Comparison of ENCODE assay signal across 9 mouse cellular contexts in the genomic region with DNA sequence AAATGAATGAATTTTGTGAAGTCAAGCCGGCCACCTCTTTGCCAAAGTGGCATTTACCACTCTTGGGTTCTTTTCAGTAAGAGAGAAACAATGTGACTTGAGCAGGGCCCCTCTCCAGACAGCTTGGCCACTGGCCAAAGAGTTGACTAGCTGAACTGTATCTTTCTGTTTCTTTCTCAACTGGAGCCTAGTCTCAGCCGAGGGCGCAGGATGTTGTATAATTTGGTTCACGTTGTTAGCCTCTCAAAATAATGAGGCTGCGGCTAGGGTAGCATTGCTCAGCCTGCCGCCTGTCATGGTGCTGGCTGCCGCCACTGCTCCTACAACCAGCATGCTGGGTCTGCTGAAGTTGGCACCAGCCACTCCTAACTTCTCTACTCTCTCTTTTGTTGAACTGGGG.
DNase-seq lines count a peak whose midpoint lies in the region; ATAC-seq lines count a peak whose summit lies in the region.
"Had no signal": no experiment of that assay in that cellular context is flagged by ENCODE, and none has a peak within 500 bp of the region (broad histone marks: within the 10 kb centered on the region; RNA-seq: fewer than 3 reads in every experiment).

No protein-coding gene starts in this region.

- H3K27me3 ChIP-seq in heart, embryonic 14.5 days (ENCODE audit: control insufficient read depth, insufficient read depth, low read length): no peaks in the 10 kb centered on the region
- H3K27me3 ChIP-seq in forebrain, embryonic 16.5 days (replicated peaks; ENCODE audit: control insufficient read depth, insufficient read depth, low read length): no peaks in the 10 kb centered on the region
- H3K27me3 ChIP-seq in liver, embryonic 12.5 days (replicated peaks): no peaks in the 10 kb centered on the region
- H3K27me3 ChIP-seq: liver, embryonic 13.5 days had no signal

- H3K36me3 ChIP-seq in heart, embryonic 14.5 days (ENCODE audit: control insufficient read depth, insufficient read depth, low read length): peaks cover 25% of the 10 kb centered on the region
- H3K36me3 ChIP-seq in forebrain, embryonic 16.5 days (ENCODE audit: control insufficient read depth, insufficient read depth): peaks cover 17% of the 10 kb centered on the region
- H3K36me3 ChIP-seq in liver, embryonic 12.5 days: peaks cover 87% of the 10 kb centered on the region

- no peak overlapping the region for H3K4me3 ChIP-seq in heart, embryonic 14.5 days (ENCODE audit: control insufficient read depth in 1 of 2, insufficient read depth in 1 of 2, low read depth in 1 of 2, low read length in 2 of 2)
- H3K4me3 ChIP-seq in forebrain, embryonic 16.5 days (replicated peaks; ENCODE audit: low read length): no peak overlapping the region
- H3K4me3 ChIP-seq in liver, embryonic 12.5 days: no peak overlapping the region
- H3K4me3 ChIP-seq: liver, embryonic 13.5 days had no signal

- ATAC-seq in heart, embryonic 14.5 days (ENCODE audit: insufficient number of reproducible peaks, insufficient read depth, low FRiP score, low read depth): peak; percentile 49
- ATAC-seq in forebrain, embryonic 16.5 days: peak; percentile 91
- ATAC-seq in liver, embryonic 12.5 days: no peak

- H3K4me1 ChIP-seq in heart, embryonic 14.5 days (ENCODE audit: control insufficient read depth in 2 of 2, insufficient read depth in 2 of 2, low read length in 2 of 2): peaks cover 2 to 13% of the 10 kb centered on the region in 2 experiments
- H3K4me1 ChIP-seq in forebrain, embryonic 16.5 days (replicated peaks; ENCODE audit: control insufficient read depth, insufficient read depth, low read length): peaks cover 53% of the 10 kb centered on the region
- H3K4me1 ChIP-seq in liver, embryonic 12.5 days: peaks cover 17% of the 10 kb centered on the region

- peak overlapping the region; percentile 20 to 39; a peak in 3 of 4 replicates for H3K27ac ChIP-seq in heart, embryonic 14.5 days (replicated peaks in 1 of 2; ENCODE audit: control insufficient read depth in 1 of 2, insufficient read depth in 1 of 2, low read depth in 2 of 2, low read length in 2 of 2)
- H3K27ac ChIP-seq in forebrain, embryonic 16.5 days (ENCODE audit: low read length): peak overlapping the region; percentile 67
- no peak overlapping the region for H3K27ac ChIP-seq in liver, embryonic 12.5 days
- H3K27ac ChIP-seq: liver, embryonic 13.5 days had no signal

- intact Hi-C loops in left cerebral cortex, postnatal 10 days (cut with DNase I): no loop called here

- 21% methylated on average over 7 of the region's 7 CpGs for WGBS in heart, embryonic 14.5 days
- WGBS in forebrain, embryonic 16.5 days: 5% methylated on average over 7 of the region's 7 CpGs
- 83% methylated on average over 7 of the region's 7 CpGs for WGBS in liver, embryonic 12.5 days (ENCODE audit: insufficient replicate concordance)

- no peaks in the 10 kb centered on the region for H3K9me3 ChIP-seq in heart, embryonic 14.5 days (ENCODE audit: control insufficient read depth, low read length)
- H3K9me3 ChIP-seq in forebrain, embryonic 16.5 days (ENCODE audit: control insufficient read depth, low read length): no peaks in the 10 kb centered on the region
- no peaks in the 10 kb centered on the region for H3K9me3 ChIP-seq in liver, embryonic 12.5 days (replicated peaks)
- H3K9me3 ChIP-seq: liver, embryonic 13.5 days had no signal

- no peak overlapping the region for H3K9ac ChIP-seq in heart, embryonic 14.5 days (ENCODE audit: low read length)
- H3K9ac ChIP-seq in forebrain, embryonic 16.5 days (replicated peaks; ENCODE audit: low read depth, low read length): no peak overlapping the region
- H3K9ac ChIP-seq in liver, embryonic 12.5 days: no peak overlapping the region
- H3K9ac ChIP-seq: liver, embryonic 13.5 days had no signal

- no peak for DNase-seq in heart, adult 8-10 months (ENCODE audit: low spot score)
- DNase-seq in NIH3T3 (ENCODE audit: low read depth): peak; percentile 4
- peak; percentile 59 for DNase-seq in left cerebral cortex, postnatal 10 days (ENCODE audit: extremely low spot score in 1 of 2, low spot score in 2 of 2)
- peak; percentile 56 for DNase-seq in testis, postnatal 14 days (ENCODE audit: low spot score)
- DNase-seq in adrenal gland, postnatal 4 days (ENCODE audit: low spot score in 2 of 2): no peak
- DNase-seq: liver, embryonic 13.5 days had no signal

- peak overlapping the region; percentile 0; the same call in 1 of the 2 replicates for H3K4me2 ChIP-seq in heart, embryonic 14.5 days (ENCODE audit: low read length)
- H3K4me2 ChIP-seq in forebrain, embryonic 16.5 days (ENCODE audit: low read length): no peak overlapping the region
- no peak overlapping the region for H3K4me2 ChIP-seq in liver, embryonic 12.5 days
- H3K4me2 ChIP-seq: liver, embryonic 13.5 days had no signal

Comparison
In these comparisons a context has a peak if more than half of its experiments do, and no peak if none do; other contexts are left out.
1. DNase-seq: peak in NIH3T3 (single experiment), left cerebral cortex, postnatal 10 days (2 of 2) and testis, postnatal 14 days (single experiment); none in heart, adult 8-10 months (single experiment) and adrenal gland, postnatal 4 days (0 of 2).